Mouse (Mus musculus): Measurements from ENCODE around the gene Auh. TPM values are rescaled to one million over a fixed set of nuclear protein-coding genes. Genes with fewer than 3 reads are reported as not detected.
A peak's percentile ranks its signal among the peaks of the same experiment; 100 is the strongest.

Gene Auh
- total RNA-seq, 2 experiments from 2014 or later, result 32.4 to 34.3 TPM

GRCm38 (mm10) chr13:52845618-52846017, 83.9 kb downstream of the Auh start:
- peak; percentile 68 for ATAC-seq (replicated peaks; ENCODE audit: poor library complexity)

GRCm38 (mm10) chr13:52843536-52844178, 85.8 kb downstream of the Auh start:
- no peak for ATAC-seq (replicated peaks; ENCODE audit: poor library complexity)

- no peak for ATAC-seq (replicated peaks; ENCODE audit: poor library complexity)
These were observed 93.2 kb downstream of the Auh start for GRCm38 (mm10) chr13:52836231-52836630.

- no peak for ATAC-seq (replicated peaks; ENCODE audit: poor library complexity)
These were observed 94.9 kb downstream of the Auh start for GRCm38 (mm10) chr13:52834591-52834990.

GRCm38 (mm10) chr13:52833748-52834147, 95.7 kb downstream of the Auh start:
- no peak for ATAC-seq (replicated peaks; ENCODE audit: poor library complexity)

GRCm38 (mm10) chr13:52833220-52833619, 96.3 kb downstream of the Auh start:
- ATAC-seq (replicated peaks; ENCODE audit: poor library complexity), result 0 out of 2 replicates have a peak, but pooled peaks have one; percentile 38

GRCm38 (mm10) chr13:52832481-52833170, 96.9 kb downstream of the Auh start:
- ATAC-seq (replicated peaks; ENCODE audit: poor library complexity), result no peak

GRCm38 (mm10) chr13:52831037-52831757, 98.3 kb downstream of the Auh start:
- peak; percentile 70 for ATAC-seq (replicated peaks; ENCODE audit: poor library complexity)

- peak; percentile 30; the same call in 1 of the 2 replicates for ATAC-seq (replicated peaks; ENCODE audit: poor library complexity)
These were observed 100.4 kb downstream of the Auh start for GRCm38 (mm10) chr13:52828946-52829523.

- peak; percentile 29 for ATAC-seq (replicated peaks; ENCODE audit: poor library complexity)
These were observed 101.3 kb downstream of the Auh start for GRCm38 (mm10) chr13:52828217-52828616.

- ATAC-seq (replicated peaks; ENCODE audit: poor library complexity), result no peak
These were observed 102.8 kb downstream of the Auh start for GRCm38 (mm10) chr13:52826666-52827065.

GRCm38 (mm10) chr13:52824754-52825153, 104.7 kb downstream of the Auh start:
- ATAC-seq (replicated peaks; ENCODE audit: poor library complexity), result no peak

GRCm38 (mm10) chr13:52822165-52823149, 107.0 kb downstream of the Auh start:
- peak; percentile 70 for ATAC-seq (replicated peaks; ENCODE audit: poor library complexity)

- ATAC-seq (replicated peaks; ENCODE audit: poor library complexity), result no peak
These were observed 107.9 kb downstream of the Auh start for GRCm38 (mm10) chr13:52821571-52821970.

- ATAC-seq (replicated peaks; ENCODE audit: poor library complexity), result no peak
These were observed 109.6 kb downstream of the Auh start for GRCm38 (mm10) chr13:52819901-52820300.

GRCm38 (mm10) chr13:52818760-52819159, 110.7 kb downstream of the Auh start:
- ATAC-seq (replicated peaks; ENCODE audit: poor library complexity), result peak; percentile 50

- no peak for ATAC-seq (replicated peaks; ENCODE audit: poor library complexity)
These were observed 111.4 kb downstream of the Auh start for GRCm38 (mm10) chr13:52817991-52818491.

- ATAC-seq (replicated peaks; ENCODE audit: poor library complexity), result peak; percentile 33; the same call in 1 of the 2 replicates
These were observed 115.7 kb downstream of the Auh start for GRCm38 (mm10) chr13:52813750-52814149.

- no peak for ATAC-seq (replicated peaks; ENCODE audit: poor library complexity)
These were observed 116.6 kb downstream of the Auh start for GRCm38 (mm10) chr13:52812549-52813515.
